Mouse (Mus musculus) CD4-positive, CD25-positive, alpha-beta regulatory T cell, adult 4 months (primary cell): ENCODE results near the gene Meis3. TPM values are rescaled to one million over a fixed set of nuclear protein-coding genes. Genes with fewer than 3 reads are reported as not detected.
A peak's percentile ranks its signal among the peaks of the same experiment; 100 is the strongest.

ENCODE experiments used
- ATAC-seq: one replicate; pipeline ENCODE4 v1.8.0; 2017
- polyA plus RNA-seq, 2 experiments: library from polyadenylated mRNA; unstranded; fragments of 100-300 nt; shearing (Covaris generic); gene quantifications; one replicate each; pipeline ENCODE4 v1.2.1; 2017

Meis3 gene
- polyA plus RNA-seq, 2 experiments from 2014 or later: 23.0 to 26.2 TPM

DNA sequence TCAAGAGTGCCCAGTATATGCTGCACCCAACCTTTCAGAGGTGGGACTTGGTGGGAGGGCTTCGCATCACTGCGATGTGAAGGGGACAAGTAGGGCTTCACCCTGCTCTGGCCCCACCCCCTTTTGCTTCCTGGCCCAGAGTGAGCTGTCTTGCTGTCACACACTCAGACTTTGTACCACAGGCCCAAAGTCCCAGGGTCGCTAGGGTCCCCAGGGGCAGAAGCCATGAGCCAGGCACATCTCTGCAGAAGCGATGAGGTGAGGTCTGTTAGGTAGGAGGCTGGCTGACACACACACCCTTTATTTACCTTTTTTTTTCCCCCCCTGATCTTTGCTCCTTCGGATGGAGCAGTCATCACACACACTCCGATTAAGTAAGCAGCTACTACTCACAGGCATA is 38.3 kb downstream of the Meis3 start:
- ATAC-seq: no peak

DNA sequence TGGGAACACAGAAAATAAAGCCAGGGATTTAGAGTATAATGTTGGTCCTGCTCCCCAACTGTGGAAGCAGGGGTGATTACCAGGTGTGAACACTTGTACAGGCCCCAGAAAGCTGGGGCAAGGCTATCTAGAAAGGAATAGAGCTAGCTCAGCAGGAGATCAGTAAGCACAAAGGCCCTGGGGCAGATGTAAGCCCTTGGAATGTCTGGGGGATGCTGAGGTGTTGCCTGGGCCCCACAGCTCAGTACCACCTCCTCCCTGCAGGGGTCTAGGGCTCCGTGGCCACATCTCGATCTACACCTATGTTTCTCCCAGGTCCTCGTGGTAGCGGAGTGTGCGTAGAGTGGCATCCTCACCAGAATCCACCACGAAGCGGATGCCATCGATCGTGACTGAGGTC is 39.1 kb downstream of the Meis3 start:
- ATAC-seq: no peak

DNA sequence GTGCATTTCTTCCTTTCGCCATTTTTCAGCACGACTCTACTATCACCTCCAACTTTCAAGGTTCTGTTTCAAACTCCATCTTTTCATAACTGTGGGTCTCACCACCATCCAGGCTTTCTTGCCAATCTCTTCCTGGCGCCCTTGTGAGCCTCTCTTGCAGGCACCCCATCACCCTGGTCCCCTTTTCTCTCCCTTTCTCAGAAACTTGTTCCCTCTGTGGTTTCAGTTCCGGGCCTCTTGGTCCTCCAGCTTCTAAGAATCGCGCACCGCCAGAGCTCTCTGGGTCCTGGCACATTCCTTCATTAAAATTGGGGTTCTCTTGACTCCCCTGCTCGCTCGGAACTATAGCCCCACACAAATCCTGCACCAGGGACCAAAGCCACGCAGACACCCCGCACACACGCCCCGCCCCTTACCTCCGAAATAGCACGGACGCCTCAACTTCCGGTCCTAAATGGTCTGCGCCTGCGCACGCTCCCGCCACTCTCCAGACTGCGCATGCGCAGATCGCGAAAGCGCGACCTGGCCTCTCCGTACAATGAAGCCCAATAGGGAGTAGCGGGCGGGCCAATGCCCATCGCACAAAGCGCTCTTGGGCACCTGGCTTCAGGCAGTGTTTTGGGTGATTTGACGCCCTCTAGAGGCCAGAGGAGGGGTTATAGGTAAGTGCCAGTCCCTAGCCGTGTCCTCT is 46.8 kb downstream of the Meis3 start, which contains the start of gene Dhx34:
TSS of gene Dhx34 (minus strand) at position 456 of the 691 bp plus-strand sequence.
- peak; percentile 91 for ATAC-seq

DNA sequence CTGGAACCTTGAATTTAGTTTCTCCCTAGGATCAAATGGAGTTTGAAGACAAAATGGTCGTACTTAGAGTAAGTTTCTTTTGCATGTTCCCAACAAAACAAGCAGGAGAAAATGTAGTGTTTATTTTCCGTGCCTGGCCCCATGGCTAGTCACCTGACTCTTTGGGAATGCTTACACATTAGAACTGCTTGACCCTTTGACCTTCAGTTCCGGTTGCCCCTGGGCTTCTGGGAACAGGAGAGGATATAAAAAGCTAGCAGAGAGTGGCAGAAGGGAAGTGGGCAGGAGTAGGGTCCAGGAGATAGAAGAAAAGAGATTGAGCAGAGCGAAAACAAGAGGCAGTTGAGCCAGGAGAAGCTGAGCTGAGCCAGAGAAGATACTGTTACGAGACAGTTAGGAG is 55.0 kb downstream of the Meis3 start:
- ATAC-seq: no peak

Other genes starting within 250 kb of the Meis3 start
- 100 to 1,000 TPM; 244 to 324 TPM for gene Nop53, start 229.0 kb upstream of the Meis3 start, polyA plus RNA-seq
- gene Ehd2, start 207.5 kb upstream of the Meis3 start, polyA plus RNA-seq: under 1 TPM; 0.07 to 0.15 TPM
- 1 to 10 TPM; 3.6 to 3.9 TPM for gene Bicra, start 127.2 kb upstream of the Meis3 start, polyA plus RNA-seq
- gene Zfp541, start 113.3 kb upstream of the Meis3 start, polyA plus RNA-seq: not detected
- 100 to 1,000 TPM; 198 to 297 TPM for gene Napa, start 76.6 kb upstream of the Meis3 start, polyA plus RNA-seq
- gene Kptn, start 55.2 kb upstream of the Meis3 start, polyA plus RNA-seq: 10 to 100 TPM; 22.0 to 32.9 TPM
- gene Slc8a2, start 45.3 kb upstream of the Meis3 start, polyA plus RNA-seq: not detected
- gene Dhx34, start 46.9 kb downstream of the Meis3 start, polyA plus RNA-seq: 10 to 100 TPM in 1 of 2 experiments, 1 to 10 TPM in 1; 9.3 to 13.7 TPM
- under 1 TPM in 1 of 2 experiments, not detected in 1; 0.15 TPM for gene C5ar2, start 69.1 kb downstream of the Meis3 start, polyA plus RNA-seq
- gene C5ar1, start 84.5 kb downstream of the Meis3 start, polyA plus RNA-seq: not detected
- 1 to 10 TPM; 1.0 to 2.3 TPM for gene Inafm1, start 98.5 kb downstream of the Meis3 start, polyA plus RNA-seq
- gene Ccdc9, start 111.7 kb downstream of the Meis3 start, polyA plus RNA-seq: 10 to 100 TPM in 1 of 2 experiments, 1 to 10 TPM in 1; 7.6 to 13.1 TPM
- 1 to 10 TPM in 1 of 2 experiments, not detected in 1; 1.2 TPM for gene Bbc3, start 133.3 kb downstream of the Meis3 start, polyA plus RNA-seq
- gene Sae1, start 212.7 kb downstream of the Meis3 start, polyA plus RNA-seq: 10 to 100 TPM; 69.0 to 85.6 TPM
- 10 to 100 TPM; 13.5 to 18.0 TPM for gene Zc3h4, start 225.8 kb downstream of the Meis3 start, polyA plus RNA-seq